Mouse (Mus musculus) liver, embryonic 14.5 days (tissue): ENCODE results near the gene Orc3.

ENCODE experiments used
- CTCF ChIP-seq: IDR thresholded peaks from 2 replicates; pipeline ENCODE4 v1.5.1; 2016; ENCODE audit warnings: antibody characterized with exemption, low read depth, control low read depth
- EP300 ChIP-seq: IDR thresholded peaks from 2 replicates; pipeline ENCODE4 v1.6.1; 2016; ENCODE audit warnings: antibody characterized with exemption, low read depth

- TF ChIP-seq CTCF: no peak
- TF ChIP-seq EP300: no peak
These were observed 26.0 kb upstream of the Orc3 start for GRCm38 (mm10) chr4:34640731-34641130.
